Mouse (Mus musculus): Measurements from ENCODE around the gene Abl1. TPM values are rescaled to one million over a fixed set of nuclear protein-coding genes. Genes with fewer than 3 reads are reported as not detected.

Gene Abl1
- 6.7 TPM for polyA plus RNA-seq (2014; fragmentation: Illumina TruSeq; extraction: RNeasy Lipid Tissue Mini Kit (QIAGEN cat#74804); ENCODE audit: low read depth, low replicate concordance)

GRCm38 (mm10) chr2:31688074-31688925 lies at the start of gene Abl1:
Abl1 (plus strand) TSS chr2:31688376.

GRCm38 (mm10) chr2:31639901-31640608 lies 48.1 kb upstream of the Abl1 start, which contains the start of gene Prdm12:
Prdm12 (plus strand) TSS chr2:31640037.

GRCm38 (mm10) chr2:31670551-31671035 lies 17.6 kb upstream of the Abl1 start, which contains the start of gene Exosc2:
Exosc2 (plus strand) TSS chr2:31670715.

GRCm38 (mm10) chr2:31810444-31810843 lies 122.3 kb downstream of the Abl1 start, which contains the start of gene Qrfp:
Qrfp (minus strand) TSS chr2:31810580.

GRCm38 (mm10) chr2:31845896-31846691 lies 157.9 kb downstream of the Abl1 start, which contains the start of gene Fibcd1:
Fibcd1 (minus strand) TSS chr2:31846005.

Other genes with a start within 250 kb of the Abl1 start
- gene Ass1, start 218.2 kb upstream of the Abl1 start, polyA plus RNA-seq (2014; fragmentation: Illumina TruSeq; extraction: RNeasy Lipid Tissue Mini Kit (QIAGEN cat#74804); ENCODE audit: low read depth, low replicate concordance), result 771 TPM
- gene Fubp3, start 115.7 kb upstream of the Abl1 start, polyA plus RNA-seq (2014; fragmentation: Illumina TruSeq; extraction: RNeasy Lipid Tissue Mini Kit (QIAGEN cat#74804); ENCODE audit: low read depth, low replicate concordance), result 13.1 TPM
- not detected for gene Prdm12, start 48.3 kb upstream of the Abl1 start, polyA plus RNA-seq (2014; fragmentation: Illumina TruSeq; extraction: RNeasy Lipid Tissue Mini Kit (QIAGEN cat#74804); ENCODE audit: low read depth, low replicate concordance)
- 7.8 TPM for gene Exosc2, start 17.7 kb upstream of the Abl1 start, polyA plus RNA-seq (2014; fragmentation: Illumina TruSeq; extraction: RNeasy Lipid Tissue Mini Kit (QIAGEN cat#74804); ENCODE audit: low read depth, low replicate concordance)
- not detected for gene Qrfp, start 122.2 kb downstream of the Abl1 start, polyA plus RNA-seq (2014; fragmentation: Illumina TruSeq; extraction: RNeasy Lipid Tissue Mini Kit (QIAGEN cat#74804); ENCODE audit: low read depth, low replicate concordance)
- gene Fibcd1, start 157.6 kb downstream of the Abl1 start, polyA plus RNA-seq (2014; fragmentation: Illumina TruSeq; extraction: RNeasy Lipid Tissue Mini Kit (QIAGEN cat#74804); ENCODE audit: low read depth, low replicate concordance), result not detected
- 0.08 TPM for gene Lamc3, start 198.9 kb downstream of the Abl1 start, polyA plus RNA-seq (2014; fragmentation: Illumina TruSeq; extraction: RNeasy Lipid Tissue Mini Kit (QIAGEN cat#74804); ENCODE audit: low read depth, low replicate concordance)